Mouse (Mus musculus): ENCODE data around the gene Zfp821.
"Not testable (repeated sequence)": the region's sequence is repeated elsewhere in the genome, so short reads cannot be mapped to it uniquely, and the experiment has no call there.

Zfp821 gene

GRCm38 (mm10) chr8:109714961-109715360, 9.6 kb downstream of the Zfp821 start:
- DNase-seq, result no peak

- no peak for DNase-seq
Measured at GRCm38 (mm10) chr8:109725106-109725505, 19.8 kb downstream of the Zfp821 start.

- no peak for DNase-seq
Measured at GRCm38 (mm10) chr8:109731012-109731411, 25.7 kb downstream of the Zfp821 start.

GRCm38 (mm10) chr8:109734018-109734417, 28.7 kb downstream of the Zfp821 start:
- no peak for DNase-seq

- no peak for DNase-seq
Measured at GRCm38 (mm10) chr8:109736819-109737218, 31.5 kb downstream of the Zfp821 start.

GRCm38 (mm10) chr8:109737237-109738048, 32.1 kb downstream of the Zfp821 start, which contains the start of gene Atxn1l:
Gene Atxn1l (minus strand): TSS chr8:109737739.
- peak; percentile 88 to 92 for DNase-seq

- no peak for DNase-seq
Measured at GRCm38 (mm10) chr8:109738049-109738380, 32.7 kb downstream of the Zfp821 start.

- no peak for DNase-seq
Measured at GRCm38 (mm10) chr8:109747468-109748199, 42.3 kb downstream of the Zfp821 start.

- no peak for DNase-seq
Measured at GRCm38 (mm10) chr8:109750274-109750673, 44.9 kb downstream of the Zfp821 start.

GRCm38 (mm10) chr8:109750699-109751098, 45.4 kb downstream of the Zfp821 start:
- peak; percentile 70 to 75 for DNase-seq

- no peak for DNase-seq
Measured at GRCm38 (mm10) chr8:109751731-109752485, 46.6 kb downstream of the Zfp821 start.

- DNase-seq, result no peak
Measured at GRCm38 (mm10) chr8:109754696-109755095, 49.4 kb downstream of the Zfp821 start.

- not testable (repeated sequence) for DNase-seq
Measured at GRCm38 (mm10) chr8:109755554-109755953, 50.2 kb downstream of the Zfp821 start.

- DNase-seq, result no peak
Measured at GRCm38 (mm10) chr8:109756849-109757248, 51.5 kb downstream of the Zfp821 start.

GRCm38 (mm10) chr8:109759426-109759825, 54.1 kb downstream of the Zfp821 start:
- no peak for DNase-seq

GRCm38 (mm10) chr8:109760221-109760620, 54.9 kb downstream of the Zfp821 start:
- DNase-seq, result peak in 1 of 2 experiments; percentile 29

GRCm38 (mm10) chr8:109764031-109764430, 58.7 kb downstream of the Zfp821 start:
- DNase-seq, result no peak

GRCm38 (mm10) chr8:109766081-109766480, 60.7 kb downstream of the Zfp821 start:
- no peak for DNase-seq

GRCm38 (mm10) chr8:109773154-109773553, 67.8 kb downstream of the Zfp821 start:
- DNase-seq, result no peak

All from lung, postnatal 4 days (tissue).